Mouse (Mus musculus) kidney, adult 2 months (tissue): ENCODE results near the gene Tnfrsf25.

ENCODE experiments used
- CTCF ChIP-seq: fragments of 200-500 bp; conservative IDR thresholded peaks from 2 replicates; pipeline ENCODE4 v1.5.1; 2011; ENCODE audit warnings: low read depth, mild to moderate bottlenecking, control low read depth, low read length, moderate library complexity, mixed read lengths; ENCODE audit not compliant: insufficient read depth, insufficient read length
- POLR2A ChIP-seq: fragments of 200-500 bp; IDR thresholded peaks from one replicate; pipeline ENCODE4 v1.6.1; 2011; ENCODE audit warnings: low read depth, low read length, control low read depth

- no peak for TF ChIP-seq CTCF
- no peak for TF ChIP-seq POLR2A
Measured at GRCm38 (mm10) chr4:152088133-152088532, 27.6 kb upstream of the Tnfrsf25 start.
